Mouse (Mus musculus) E14TG2a.4 (cell line): ENCODE data around the gene Wdr1.

ENCODE experiments used
- CTCF ChIP-seq: conservative IDR thresholded peaks from 2 replicates; pipeline ENCODE4 v1.5.1; 2014; ENCODE audit warnings: low read length
- NANOG ChIP-seq: IDR thresholded peaks from 2 replicates; pipeline ENCODE4 v1.6.1; 2014; ENCODE audit warnings: borderline replicate concordance, low read length, mixed read lengths
- POU5F1 ChIP-seq: IDR thresholded peaks from 2 replicates; pipeline ENCODE4 v1.6.1; 2014; ENCODE audit warnings: low read length, borderline replicate concordance

DNA sequence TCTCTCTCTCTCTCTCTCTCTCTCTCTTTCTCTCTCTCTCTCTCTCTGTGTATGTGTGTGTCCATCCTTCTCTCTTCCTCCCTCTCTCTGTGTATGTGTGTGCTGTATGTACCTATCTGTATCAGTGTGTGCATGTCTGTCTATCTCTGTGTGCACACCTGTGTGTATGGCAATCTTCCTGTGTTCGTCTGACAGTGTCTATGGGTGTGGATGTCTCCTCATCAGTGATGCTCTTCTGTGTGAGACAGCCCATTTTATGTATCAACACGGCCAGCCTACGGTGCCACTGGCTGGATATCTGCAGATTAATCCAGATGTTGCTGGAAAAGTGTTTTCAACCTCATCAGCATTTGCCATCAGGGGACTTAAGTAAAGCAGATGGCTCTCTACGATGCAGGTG lies 75.8 kb downstream of the Wdr1 start:
- TF ChIP-seq CTCF (no peak), POU5F1 (no peak), NANOG (no peak)
